Mouse (Mus musculus) liver, embryonic 14.5 days (tissue): ENCODE measurements at regions not wholly inside any gene's neighbourhood (a gene's known extent, or its start where the extent isn't known, plus 50 kb on each side); places are given as distances from the start of the nearest gene placed in this dataset.

Experiments used
- ATAC-seq: fragments of 200-750 bp; cut with Nextera tagmentation; 2 replicates; pipeline ENCODE4 v1.8.0; 2017; ENCODE audit warnings: moderate number of reproducible peaks, mild to moderate bottlenecking, moderate library complexity; ENCODE audit not compliant: insufficient read depth
- DNase-seq, 3 experiments: peaks; one replicate each; pipeline ENCODE4 v3.0.0-alpha.2; 2012 to 2013; ENCODE audit warnings: low read depth in 3 of 3, low spot score in 3 of 3
- H3K27ac ChIP-seq: fragments of 300-500 bp; sonication (generic); 2 replicates; pipeline ENCODE4 v1.5.1; 2014; ENCODE audit warnings: moderate library complexity, mild to moderate bottlenecking, control low read depth, inconsistent platforms
- H3K27me3 ChIP-seq: fragments of 300-500 bp; sonication (generic); 2 replicates; pipeline ENCODE4 v1.6.1; 2014; ENCODE audit warnings: mild to moderate bottlenecking, low read length, moderate library complexity; ENCODE audit not compliant: control insufficient read depth, insufficient read depth
- H3K36me3 ChIP-seq: fragments of 300-500 bp; sonication (generic); replicated peaks from 2 replicates; pipeline ENCODE4 v1.6.1; 2014; ENCODE audit warnings: low read depth; ENCODE audit not compliant: control insufficient read depth, insufficient read depth
- H3K4me1 ChIP-seq, 2 experiments: fragments of 200-500 bp in 1 of 2; fragments of 300-500 bp in 1 of 2; sonication (generic) in 1 of 2; replicated peaks; 2 replicates each; pipeline ENCODE4 v1.6.1; 2012 to 2014; ENCODE audit warnings: antibody characterized with exemption in 1 of 2, inconsistent platforms in 1 of 2, low read length in 1 of 2; ENCODE audit not compliant: control insufficient read depth in 2 of 2, insufficient read depth in 2 of 2
- H3K4me2 ChIP-seq: fragments of 300-500 bp; sonication (generic); 2 replicates; pipeline ENCODE4 v1.6.1; 2014; ENCODE audit warnings: low read depth, mild to moderate bottlenecking, control low read depth, moderate library complexity
- H3K4me3 ChIP-seq, 2 experiments: fragments of 200-500 bp in 1 of 2; fragments of 300-500 bp in 1 of 2; sonication (generic) in 1 of 2; 2 replicates each; pipeline ENCODE4 v1.5.1; 2012 to 2014; ENCODE audit warnings: low read depth in 2 of 2, low read length in 2 of 2, mild to moderate bottlenecking in 2 of 2, control low read depth in 1 of 2, inconsistent platforms in 1 of 2, moderate library complexity in 1 of 2; ENCODE audit not compliant: insufficient read depth in 1 of 2
- H3K9ac ChIP-seq: fragments of 300-500 bp; sonication (generic); replicated peaks from 2 replicates; pipeline ENCODE4 v1.6.1; 2014; ENCODE audit warnings: mild to moderate bottlenecking, control low read depth, moderate library complexity
- H3K9me3 ChIP-seq: fragments of 300-500 bp; sonication (generic); 2 replicates; pipeline ENCODE4 v1.6.1; 2016; ENCODE audit warnings: low read length, mixed read lengths; ENCODE audit not compliant: control insufficient read depth
- CTCF ChIP-seq: IDR thresholded peaks from 2 replicates; pipeline ENCODE4 v1.5.1; 2016; ENCODE audit warnings: antibody characterized with exemption, low read depth, control low read depth
- EP300 ChIP-seq: IDR thresholded peaks from 2 replicates; pipeline ENCODE4 v1.6.1; 2016; ENCODE audit warnings: antibody characterized with exemption, low read depth
- WGBS: fragments of 180-500 bp; shearing (Covaris S2); extraction: QIAGEN DNeasy Blood & Tissue Kit; methylation state at CpG from one replicate; pipeline ENCODE4 v1.1.7; 2014; ENCODE audit not compliant: insufficient replicate concordance; 5-methylcytosine and 5-hydroxymethylcytosine counted together

- no peak overlapping the region for H3K9ac ChIP-seq
- H3K27me3 ChIP-seq = no peaks in the 10 kb centered on the region
- DNase-seq (no peak), ATAC-seq (no peak)
- H3K36me3 ChIP-seq = no peaks in the 10 kb centered on the region
- peaks cover 0 to 11% of the 10 kb centered on the region in 2 experiments; a peak in 3 of 4 replicates for H3K4me1 ChIP-seq
- no peak for TF ChIP-seq EP300
- TF ChIP-seq CTCF = no peak
- H3K9me3 ChIP-seq = no peaks in the 10 kb centered on the region
- 74% methylated on average over 6 of the region's 6 CpGs for WGBS
- no peak overlapping the region for H3K4me2 ChIP-seq
- H3K4me3 ChIP-seq = no peak overlapping the region
- H3K27ac ChIP-seq = no peak overlapping the region
Measured at GRCm38 (mm10) chr10:44995756-44996155, 71.2 kb upstream of the Prep start.

GRCm38 (mm10) chr10:44994385-44995281 is 72.4 kb upstream of the Prep start:
- Histone ChIP-seq H3K4me3 (no peak overlapping the region), H3K27ac (no peak overlapping the region), H3K36me3 (no peaks in the 10 kb centered on the region), H3K27me3 (no peaks in the 10 kb centered on the region), H3K4me1 (peaks cover 0 to 7% of the 10 kb centered on the region in 2 experiments; a peak in 1 of 4 replicates), H3K4me2 (no peak overlapping the region), H3K9ac (no peak overlapping the region), H3K9me3 (no peaks in the 10 kb centered on the region)
- WGBS = 66% methylated on average over 17 of the region's 17 CpGs
- DNase-seq (no peak), ATAC-seq (no peak)
- no peak for TF ChIP-seq EP300
- no peak for TF ChIP-seq CTCF

GRCm38 (mm10) chr10:44993470-44994260 is 73.3 kb upstream of the Prep start:
- H3K9me3 ChIP-seq = no peaks in the 10 kb centered on the region
- no peak for ATAC-seq
- no peaks in the 10 kb centered on the region for H3K27me3 ChIP-seq
- H3K9ac ChIP-seq = no peak overlapping the region
- H3K4me1 ChIP-seq = peaks cover 0 to 7% of the 10 kb centered on the region in 2 experiments; a peak in 1 of 4 replicates
- no peaks in the 10 kb centered on the region for H3K36me3 ChIP-seq
- DNase-seq = no peak
- no peak overlapping the region for H3K4me2 ChIP-seq
- no peak overlapping the region for H3K4me3 ChIP-seq
- no peak overlapping the region for H3K27ac ChIP-seq
- TF ChIP-seq EP300 = no peak
- no peak for TF ChIP-seq CTCF
- 64% methylated on average over 10 of the region's 10 CpGs for WGBS

- H3K4me2 ChIP-seq = no peak overlapping the region
- H3K27me3 ChIP-seq = no peaks in the 10 kb centered on the region
- no peak for TF ChIP-seq EP300
- no peak for TF ChIP-seq CTCF
- H3K27ac ChIP-seq = no peak overlapping the region
- H3K4me3 ChIP-seq = no peak overlapping the region
- no peaks in the 10 kb centered on the region for H3K9me3 ChIP-seq
- H3K4me1 ChIP-seq = 0 out of 4 replicates have a peak, but pooled peaks cover 0 to 1% of the 10 kb centered on the region in 2 experiments
- H3K9ac ChIP-seq = no peak overlapping the region
- ATAC-seq (no peak), DNase-seq (no peak)
- no peaks in the 10 kb centered on the region for H3K36me3 ChIP-seq
- WGBS = 49% methylated on average over 6 of the region's 6 CpGs
Measured at GRCm38 (mm10) chr10:44989539-44989938, 77.5 kb upstream of the Prep start.

- 52% methylated on average over 8 of the region's 8 CpGs for WGBS
- H3K9ac ChIP-seq = no peak overlapping the region
- no peaks in the 10 kb centered on the region for H3K36me3 ChIP-seq
- no peak overlapping the region for H3K4me2 ChIP-seq
- H3K4me1 ChIP-seq = no peaks in the 10 kb centered on the region
- DNase-seq (no peak), ATAC-seq (no peak)
- H3K27me3 ChIP-seq = no peaks in the 10 kb centered on the region
- H3K9me3 ChIP-seq = no peaks in the 10 kb centered on the region
- TF ChIP-seq EP300 (no peak), CTCF (no peak)
- H3K4me3 ChIP-seq = no peak overlapping the region
- no peak overlapping the region for H3K27ac ChIP-seq
Measured at GRCm38 (mm10) chr10:44988756-44989155, 78.2 kb upstream of the Prep start.
